ENCODE assay signal across 22 mouse cellular contexts in genomic region chr1:89902236-89902635, GRCm38 (mm10). TPM values are rescaled to one million over a fixed set of nuclear protein-coding genes. Genes with fewer than 3 reads are reported as not detected.
DNase-seq lines count a peak whose midpoint lies in the region; ATAC-seq and TF ChIP-seq lines count a peak whose summit lies in the region.
"Had no signal": no experiment of that assay in that cellular context is flagged by ENCODE, and none has a peak within 500 bp of the region (broad histone marks: within the 10 kb centered on the region; RNA-seq: fewer than 3 reads in every experiment).

No protein-coding gene starts in this region.

- 0 out of 2 replicates have a peak, but pooled peaks cover 2% of the 10 kb centered on the region for H3K9me3 ChIP-seq in liver, postnatal 0 days (ENCODE audit: low read length)
- H3K9me3 ChIP-seq in liver, embryonic 12.5 days (replicated peaks), result no peaks in the 10 kb centered on the region
- H3K9me3 ChIP-seq in intestine, embryonic 15.5 days, result no peaks in the 10 kb centered on the region
- H3K9me3 ChIP-seq: embryonic facial prominence, embryonic 12.5 days; forebrain, embryonic 15.5 days had no signal

- intact Hi-C loops in heart, postnatal 14 days (cut with DNase I), result no loop called here

- no peak overlapping the region for H3K9ac ChIP-seq in liver, postnatal 0 days (replicated peaks)
- no peak overlapping the region for H3K9ac ChIP-seq in liver, embryonic 12.5 days
- no peak overlapping the region for H3K9ac ChIP-seq in intestine, embryonic 15.5 days
- H3K9ac ChIP-seq: embryonic facial prominence, embryonic 12.5 days; forebrain, embryonic 15.5 days; heart, embryonic 13.5 days; hindbrain, embryonic 13.5 days had no signal

- no peak for TF ChIP-seq CTCF in liver, postnatal 0 days (IDR thresholded peaks at IDR 0.05; ENCODE audit: low read depth)

- H3K4me2 ChIP-seq in liver, postnatal 0 days (ENCODE audit: low read depth, low read length), result no peak overlapping the region
- no peak overlapping the region for H3K4me2 ChIP-seq in liver, embryonic 12.5 days
- no peak overlapping the region for H3K4me2 ChIP-seq in intestine, embryonic 15.5 days (replicated peaks)
- H3K4me2 ChIP-seq: embryonic facial prominence, embryonic 12.5 days; forebrain, embryonic 15.5 days; heart, embryonic 13.5 days; hindbrain, embryonic 13.5 days had no signal

- WGBS in liver, postnatal 0 days (ENCODE audit: insufficient replicate concordance), result 54% methylated on average over 2 of the region's 2 CpGs
- 39% methylated on average over 2 of the region's 2 CpGs for WGBS in liver, embryonic 12.5 days (ENCODE audit: insufficient replicate concordance)
- 79% methylated on average over 2 of the region's 2 CpGs for WGBS in intestine, embryonic 15.5 days

- H3K4me1 ChIP-seq in liver, postnatal 0 days (ENCODE audit: insufficient read depth), result no peaks in the 10 kb centered on the region
- no peaks in the 10 kb centered on the region for H3K4me1 ChIP-seq in liver, embryonic 12.5 days
- no peaks in the 10 kb centered on the region for H3K4me1 ChIP-seq in intestine, embryonic 15.5 days (replicated peaks)
- H3K4me1 ChIP-seq: embryonic facial prominence, embryonic 12.5 days; forebrain, embryonic 15.5 days; heart, embryonic 13.5 days had no signal

- no peak overlapping the region for H3K4me3 ChIP-seq in liver, postnatal 0 days (ENCODE audit: low read depth, low read length)
- no peak overlapping the region for H3K4me3 ChIP-seq in liver, embryonic 12.5 days
- no peak overlapping the region for H3K4me3 ChIP-seq in intestine, embryonic 15.5 days (replicated peaks)
- H3K4me3 ChIP-seq: embryonic facial prominence, embryonic 12.5 days; forebrain, embryonic 15.5 days; heart, embryonic 13.5 days; hindbrain, embryonic 13.5 days had no signal

- H3K36me3 ChIP-seq in liver, postnatal 0 days (replicated peaks; ENCODE audit: insufficient read depth, low read length), result no peaks in the 10 kb centered on the region
- no peaks in the 10 kb centered on the region for H3K36me3 ChIP-seq in liver, embryonic 12.5 days
- H3K36me3 ChIP-seq in intestine, embryonic 15.5 days, result no peaks in the 10 kb centered on the region
- H3K36me3 ChIP-seq: embryonic facial prominence, embryonic 12.5 days; forebrain, embryonic 15.5 days; heart, embryonic 13.5 days had no signal

- H3K27ac ChIP-seq in liver, postnatal 0 days (ENCODE audit: low read depth), result no peak overlapping the region
- no peak overlapping the region for H3K27ac ChIP-seq in liver, embryonic 12.5 days
- no peak overlapping the region for H3K27ac ChIP-seq in intestine, embryonic 15.5 days
- H3K27ac ChIP-seq: embryonic facial prominence, embryonic 12.5 days; forebrain, embryonic 15.5 days; heart, embryonic 13.5 days; hindbrain, embryonic 13.5 days; hindbrain, postnatal 0 days had no signal

- no peaks in the 10 kb centered on the region for H3K27me3 ChIP-seq in liver, postnatal 0 days (ENCODE audit: insufficient read depth, low read length)
- no peaks in the 10 kb centered on the region for H3K27me3 ChIP-seq in liver, embryonic 12.5 days (replicated peaks)
- no peaks in the 10 kb centered on the region for H3K27me3 ChIP-seq in intestine, embryonic 15.5 days (replicated peaks)
- H3K27me3 ChIP-seq: embryonic facial prominence, embryonic 12.5 days; forebrain, embryonic 15.5 days; heart, embryonic 13.5 days; hindbrain, embryonic 13.5 days had no signal

- DNase-seq in liver, postnatal 0 days, result no peak
- no peak for DNase-seq in urinary bladder, adult 18-20 months (ENCODE audit: low spot score in 2 of 2)
- DNase-seq in embryo, embryonic 10.5 days (ENCODE audit: low spot score), result no peak
- DNase-seq in heart, postnatal 14 days, result no peak
- DNase-seq in frontal cortex, postnatal 10 days (ENCODE audit: low spot score in 2 of 2), result no peak
- DNase-seq: adrenal gland, postnatal 10 days; cerebellum, adult 18-20 months; cerebellum, adult 9-11 months; gastrocnemius, postnatal 25 days; heart, adult 11 months; heart, postnatal 4 days had no signal

- TF ChIP-seq EP300 in liver, postnatal 0 days (IDR thresholded peaks at IDR 0.05; ENCODE audit: low read depth), result no peak

- ATAC-seq in liver, postnatal 0 days, result peak; percentile 25
- ATAC-seq in liver, embryonic 12.5 days, result no peak
- peak; percentile 72 for ATAC-seq in intestine, embryonic 15.5 days
- ATAC-seq in megakaryocyte, adult 5-6 weeks (ENCODE audit: poor library complexity, severe bottlenecking), result peak; percentile 90
- ATAC-seq: forebrain, embryonic 15.5 days; hindbrain, postnatal 0 days had no signal

RNA-seq across cellular contexts. Expression of gene Gbx2, which starts 28.7 kb away (rescaled TPM):
- 0.52 and 0.57 TPM in 2 replicates for polyA plus RNA-seq in liver, postnatal 0 days (2015; fragmentation: Nextera tagmentation; extraction: Ambion mirVana)
- polyA plus RNA-seq in liver, embryonic 12.5 days (2016; fragmentation: Nextera tagmentation; extraction: Ambion mirVana), result 1.7 and 2.0 TPM in 2 replicates
- 0.09 and 0.15 TPM in 2 replicates for polyA plus RNA-seq in intestine, embryonic 15.5 days (2015; fragmentation: Nextera tagmentation; extraction: Ambion mirVana)
- total RNA-seq in megakaryocyte, adult 5-6 weeks (2015), result not detected in 2 replicates
- not detected in 2 replicates for total RNA-seq in megakaryocyte, adult 5-6 weeks (2017)
- not detected for total RNA-seq in heart, postnatal 14 days (2021)
- total RNA-seq: adrenal gland, postnatal 10 days; adrenal gland, postnatal 4 days; MEL had no signal
- polyA plus RNA-seq: heart, postnatal 0 days had no signal
